Mouse (Mus musculus) layer of hippocampus, postnatal 10 days (tissue): ENCODE measurements around the gene Has1. TPM values are rescaled to one million over a fixed set of nuclear protein-coding genes. Genes with fewer than 3 reads are reported as not detected.
A peak's percentile ranks its signal among the peaks of the same experiment; 100 is the strongest.
"Not testable (repeated sequence)": the region's sequence is repeated elsewhere in the genome, so short reads cannot be mapped to it uniquely, and the experiment has no call there.

Source experiments
- DNase-seq, 2 experiments: peaks; one replicate each; pipeline ENCODE4 v3.0.0; 2021; ENCODE audit warnings: low spot score in 2 of 2
- total RNA-seq, 2 experiments: library from RNA; stranded (reverse); gene quantifications; 2 replicates each; pipeline ENCODE4 v1.2.3; 2021

Gene Has1
- total RNA-seq, 2 experiments from 2014 or later = 0.20 to 0.34 TPM

DNA sequence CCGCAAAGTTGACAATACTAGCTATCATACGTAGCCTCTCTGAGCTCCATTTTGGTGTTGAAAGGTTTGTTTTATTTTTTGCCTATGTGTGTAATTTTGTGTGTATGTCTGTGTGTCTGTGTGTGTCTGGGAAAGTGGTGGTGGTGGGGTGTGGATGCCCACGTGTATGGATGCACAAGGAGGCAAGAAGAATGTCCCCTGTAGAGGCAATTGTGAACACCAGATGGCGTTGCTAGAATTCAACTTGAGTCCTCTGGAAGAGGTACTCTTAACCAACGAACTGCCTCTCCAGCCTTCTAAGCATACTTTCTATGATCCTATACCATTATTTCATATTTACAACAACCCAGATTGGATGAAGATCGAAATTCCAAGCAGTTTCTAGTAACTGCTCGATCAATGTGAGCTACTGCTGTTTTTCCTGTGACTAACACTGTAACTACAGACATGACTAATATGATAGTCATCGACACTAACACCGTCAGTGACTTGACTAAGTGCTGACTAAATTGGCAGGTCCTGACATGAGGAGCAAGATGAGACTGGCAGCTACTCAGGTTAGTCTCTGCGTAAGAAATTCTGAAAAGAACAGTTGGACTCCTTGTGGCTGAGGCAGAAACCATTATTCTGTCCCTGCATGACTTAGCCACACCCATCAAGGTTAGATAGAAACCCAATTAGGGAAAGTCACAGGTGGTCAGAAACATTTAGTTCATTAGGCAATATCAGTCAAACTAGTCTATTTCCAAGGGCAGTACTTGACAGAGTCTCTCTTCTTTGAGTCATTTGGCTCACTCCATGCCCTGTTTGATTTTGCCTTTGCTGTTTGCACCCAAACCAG lies 9.6 kb downstream of the Has1 start:
- no peak for DNase-seq

- not testable (repeated sequence) for DNase-seq
These were observed 10.4 kb downstream of the Has1 start for GRCm38 (mm10) chr17:17844606-17845005.

- DNase-seq = no peak
These were observed 11.3 kb downstream of the Has1 start for GRCm38 (mm10) chr17:17843534-17844261.

DNA sequence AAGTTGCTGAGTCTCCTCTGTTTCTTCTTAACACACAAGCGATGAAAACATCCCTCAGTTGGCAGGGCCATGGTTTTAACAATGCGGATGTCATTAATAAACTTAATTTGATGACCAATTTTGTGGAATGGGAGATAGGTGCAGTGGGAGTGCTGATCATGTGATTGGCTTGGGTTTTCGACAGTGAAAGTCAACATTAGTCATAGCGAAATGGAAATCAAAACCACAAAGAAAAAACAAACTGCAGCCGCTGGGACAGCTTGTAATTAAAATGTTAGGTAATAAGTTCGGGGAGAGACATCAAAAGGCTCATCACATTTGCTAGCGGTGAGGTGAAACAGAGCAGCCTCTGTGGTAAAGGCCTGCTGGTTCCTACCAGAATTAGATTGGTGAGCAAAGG lies 14.2 kb downstream of the Has1 start:
- no peak for DNase-seq

DNA sequence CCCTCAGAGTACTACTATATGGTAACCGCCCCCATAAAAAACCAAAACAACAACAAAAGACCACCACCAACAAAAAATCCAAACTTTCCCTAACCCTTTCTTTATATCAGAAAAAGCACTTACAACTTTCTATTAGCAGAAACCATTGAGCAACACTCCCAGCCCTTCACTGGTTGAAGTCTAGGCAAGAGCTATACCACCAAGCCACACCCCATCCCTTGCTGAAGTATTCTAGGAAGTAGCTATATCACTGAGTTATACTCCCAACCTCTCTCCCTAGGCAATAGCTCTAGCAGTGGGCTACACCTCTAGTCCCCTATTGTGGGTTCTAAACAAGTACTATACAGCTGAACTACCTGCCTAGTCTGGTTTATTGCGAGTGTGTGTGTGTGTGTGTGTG lies 15.7 kb downstream of the Has1 start:
- DNase-seq = no peak

- peak; percentile 93 to 96 for DNase-seq
These were observed 16.9 kb downstream of the Has1 start for GRCm38 (mm10) chr17:17837919-17838701.

DNA sequence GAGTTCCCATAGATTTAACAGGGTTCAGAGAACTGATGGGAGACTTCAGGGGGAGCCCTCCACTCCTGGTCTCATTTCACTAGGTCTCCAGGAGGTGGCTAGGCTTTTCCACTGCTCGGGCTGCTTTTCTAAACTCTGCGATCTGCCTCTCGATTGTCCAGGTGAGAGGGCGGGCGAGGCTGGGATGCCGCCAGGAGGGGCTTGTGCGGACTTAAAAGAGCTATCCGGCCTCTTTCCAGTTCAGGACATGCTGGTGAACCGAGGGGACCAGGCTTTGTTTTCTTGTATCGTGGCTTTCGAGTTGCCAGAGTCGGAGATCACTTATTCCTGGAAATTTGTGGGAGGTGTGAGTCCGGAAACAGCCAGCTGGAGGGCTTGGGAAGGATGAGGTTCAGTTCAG lies 17.6 kb downstream of the Has1 start:
- DNase-seq = peak in 1 of 2 experiments; percentile 48

DNA sequence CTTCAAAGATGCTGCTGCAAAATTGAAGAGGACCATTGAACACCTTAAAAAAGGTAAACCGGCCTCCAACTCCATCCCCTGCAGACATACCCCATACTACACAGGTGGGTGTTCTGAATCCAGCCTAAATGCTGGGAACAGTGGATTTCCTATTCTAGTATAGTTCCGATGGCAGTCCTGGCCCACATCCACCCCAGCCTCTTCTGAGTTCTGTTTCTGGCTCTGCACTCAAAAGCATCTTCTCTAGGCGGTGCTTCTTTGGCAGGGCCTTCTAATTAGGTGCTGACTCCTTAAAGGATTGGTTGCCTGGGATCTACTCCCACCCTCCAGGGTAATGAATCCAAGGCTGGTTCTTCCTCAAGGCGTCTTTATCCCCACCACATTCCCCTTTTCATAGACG lies 18.9 kb downstream of the Has1 start:
- no peak for DNase-seq

GRCm38 (mm10) chr17:17834896-17835295 lies 20.1 kb downstream of the Has1 start:
- DNase-seq = no peak

GRCm38 (mm10) chr17:17830731-17831130 lies 24.3 kb downstream of the Has1 start:
- no peak for DNase-seq

- DNase-seq = no peak
These were observed 25.0 kb downstream of the Has1 start for GRCm38 (mm10) chr17:17829816-17830535.

GRCm38 (mm10) chr17:17829052-17829785 lies 25.8 kb downstream of the Has1 start:
- peak in 1 of 2 experiments; percentile 37 for DNase-seq

DNA sequence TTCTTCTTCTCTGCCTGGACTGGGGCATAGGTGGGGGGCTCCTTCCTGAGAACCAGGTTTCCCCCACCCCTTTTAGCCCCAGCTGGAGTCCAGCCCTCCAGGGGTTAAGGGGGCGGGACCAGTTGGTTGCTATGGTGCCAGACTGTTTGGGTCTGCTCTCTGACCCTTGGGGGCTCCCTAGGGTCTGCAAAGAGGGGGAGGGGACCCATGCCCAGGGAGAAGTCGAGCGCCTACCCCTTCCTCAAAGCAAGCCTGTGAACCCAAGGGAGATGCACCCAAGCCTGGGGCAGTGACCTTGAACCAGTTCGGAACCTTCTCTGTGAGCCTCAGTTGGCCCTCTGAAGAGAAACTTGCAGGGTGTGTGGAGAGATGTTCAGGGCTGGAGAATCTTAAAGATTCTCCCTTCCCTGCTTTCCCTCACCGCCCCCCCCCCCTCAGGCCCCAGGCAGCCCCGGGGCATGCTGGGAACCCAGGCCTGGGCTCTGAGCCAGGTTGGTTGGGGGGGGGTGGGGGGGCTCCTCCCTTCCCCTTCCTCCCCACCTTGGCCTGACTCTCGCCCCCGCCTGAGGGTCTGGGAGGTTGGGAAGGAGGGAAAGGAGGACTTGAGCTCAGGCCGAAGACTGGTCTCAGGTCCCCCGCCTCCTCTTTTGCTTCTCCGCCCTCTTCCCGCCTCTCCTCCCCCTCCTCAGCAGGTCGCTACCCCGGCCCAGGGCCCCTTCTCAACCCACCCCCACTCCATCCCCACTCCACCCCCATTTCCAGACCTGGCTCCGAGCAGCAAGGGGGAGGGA lies 26.6 kb downstream of the Has1 start:
- peak; percentile 58 to 63 for DNase-seq

DNA sequence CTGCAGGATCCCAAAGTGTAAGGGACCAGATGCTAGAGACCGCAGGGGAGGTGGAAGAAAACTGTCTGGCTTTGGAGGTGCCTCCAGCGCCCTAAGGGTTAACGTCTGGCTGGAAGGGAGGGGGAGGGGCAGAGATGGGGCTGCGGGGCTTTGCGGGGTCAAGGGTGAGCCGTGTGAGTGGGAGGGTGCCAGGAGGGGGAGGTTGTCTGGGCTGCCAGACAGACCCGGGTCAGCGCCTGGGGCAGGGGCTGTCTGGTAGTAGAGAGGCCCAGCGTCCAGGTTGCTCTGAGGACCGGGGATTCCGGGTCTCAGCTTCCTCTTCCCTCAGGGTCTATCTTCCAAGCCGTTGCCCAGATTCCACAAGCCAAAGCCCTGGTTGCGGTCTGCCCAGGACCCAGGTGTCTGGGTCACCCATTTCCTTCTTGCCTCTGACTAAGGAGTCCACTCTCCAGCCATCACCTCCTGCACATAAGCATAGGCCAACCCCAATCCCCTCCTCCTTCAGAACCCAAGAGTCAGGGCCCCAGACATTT lies 27.3 kb downstream of the Has1 start:
- DNase-seq = peak; percentile 68 to 76

DNA sequence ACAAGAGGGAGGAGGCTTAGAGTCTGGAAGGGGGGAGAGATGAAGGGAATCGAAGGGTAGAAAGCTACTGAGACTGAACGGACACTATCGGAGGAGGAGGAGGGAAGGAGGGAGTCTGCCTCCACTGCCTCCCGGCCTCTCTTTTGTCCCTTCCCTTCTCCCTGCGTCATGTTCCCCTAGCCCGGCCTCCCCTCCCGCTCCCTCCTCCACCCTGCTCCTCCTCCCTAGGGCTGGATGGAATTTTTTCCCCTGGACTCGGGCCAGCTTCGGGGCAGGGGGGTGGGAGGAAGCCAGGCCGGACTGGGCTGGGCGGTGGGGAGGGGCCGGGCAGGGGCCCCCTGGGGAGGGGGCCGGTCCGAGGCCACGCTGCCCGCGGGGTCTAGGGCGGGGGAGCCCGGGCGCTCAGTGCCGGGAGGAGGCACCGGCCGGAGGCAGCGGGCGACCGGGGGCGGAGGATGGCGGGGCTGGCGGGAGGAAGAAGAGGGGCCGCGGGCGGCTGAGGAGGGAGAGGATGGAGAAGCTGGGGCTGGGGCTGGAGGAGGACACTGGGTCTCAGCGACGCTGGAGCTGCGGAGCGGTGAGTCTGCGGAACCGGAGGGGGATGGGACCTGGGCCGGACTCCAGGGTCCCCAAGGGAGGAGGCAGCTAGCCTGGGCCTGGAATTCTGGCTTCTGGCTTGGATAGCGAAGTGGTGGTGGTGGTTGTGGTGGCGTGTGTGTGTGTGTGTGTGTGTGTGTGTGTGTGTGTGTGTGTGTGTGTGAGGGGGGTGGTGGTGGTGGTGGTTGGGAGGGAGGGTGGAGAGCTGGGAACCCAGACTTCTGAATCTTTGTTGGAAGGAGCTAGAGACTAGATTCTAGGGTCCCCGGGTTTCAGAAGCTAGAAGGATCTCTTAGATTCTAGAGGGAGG lies 28.0 kb downstream of the Has1 start, which contains the start of gene Spaca6:
Gene Spaca6, plus strand, starts transcription at position 408 of the 907 bp plus-strand sequence.
- peak; percentile 91 to 94 for DNase-seq

DNA sequence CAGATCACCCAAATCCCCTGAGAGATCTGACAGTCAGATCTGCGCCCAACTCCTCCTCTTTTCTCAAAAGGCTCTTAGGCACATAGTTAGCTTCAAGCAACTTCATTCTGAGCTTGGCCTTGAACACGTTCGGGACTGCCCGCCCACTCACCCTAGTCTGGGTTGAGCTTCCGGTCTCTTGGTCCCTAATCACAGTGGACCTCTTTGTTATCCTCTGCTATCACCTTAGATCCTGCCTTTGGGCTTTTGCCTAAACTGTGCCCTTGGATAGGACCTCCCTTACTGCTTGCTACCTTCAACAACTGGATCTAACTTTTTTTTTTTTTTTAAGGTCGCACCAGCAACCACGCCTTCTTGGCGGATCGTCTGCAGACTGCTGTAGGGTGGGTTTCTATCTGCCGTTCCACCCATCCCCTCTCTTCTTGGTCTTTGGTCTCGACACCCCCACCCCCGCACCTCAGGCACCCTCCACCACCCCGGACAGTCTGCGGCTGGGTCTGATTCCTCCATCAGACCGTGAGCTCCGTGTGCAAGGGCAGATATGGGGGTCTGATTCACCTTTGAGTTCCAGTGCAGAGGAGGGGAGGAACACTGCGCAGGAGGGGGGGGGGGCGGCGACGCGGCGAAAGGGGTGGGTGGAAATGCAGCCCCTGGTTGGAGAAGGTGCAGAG lies 28.9 kb downstream of the Has1 start:
- peak; percentile 36 to 51 for DNase-seq

DNA sequence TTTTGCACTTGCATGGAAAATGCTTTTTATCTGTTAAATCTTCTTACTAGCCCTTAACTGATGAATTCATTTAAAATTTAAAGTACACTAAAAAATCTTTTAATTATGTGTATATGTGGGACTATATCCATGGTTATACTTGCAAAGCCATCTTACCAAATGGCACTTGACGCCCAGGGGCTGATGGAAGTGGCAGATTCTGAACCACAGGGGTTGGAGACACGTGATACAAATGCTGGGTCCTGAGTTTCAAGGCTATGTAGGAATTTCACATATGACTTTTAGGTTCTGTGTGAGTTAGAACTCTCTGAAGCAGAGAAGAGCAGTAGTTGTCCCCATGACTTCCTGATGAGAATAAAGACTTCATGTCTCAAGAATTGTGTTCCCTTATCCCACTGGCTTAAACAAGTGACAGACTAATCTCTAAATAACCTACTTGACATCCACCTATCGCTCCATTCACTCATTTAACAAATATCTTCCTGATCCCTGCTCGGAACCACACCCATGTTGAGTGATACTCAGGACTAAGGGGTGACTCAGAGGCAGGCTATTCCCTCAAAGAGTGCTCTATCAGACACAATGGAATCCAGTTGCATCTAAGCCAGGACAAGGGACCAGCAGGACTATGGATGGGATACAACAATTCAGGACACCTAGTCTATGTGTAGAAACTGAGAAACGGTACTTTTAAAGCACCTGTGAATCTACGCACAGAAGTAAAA lies 31.2 kb downstream of the Has1 start:
- no peak for DNase-seq
